Mouse (Mus musculus): ENCODE results near the gene Olfr1368.

- TF ChIP-seq CTCF (IDR thresholded peaks at IDR 0.05; ENCODE audit: extremely low read depth, insufficient read length, insufficient replicate concordance, low read depth, low read length) (no peak), POLR2A (IDR thresholded peaks at IDR 0.05; ENCODE audit: low read depth, low read length) (no peak)
These were observed 39.9 kb upstream of the Olfr1368 start for GRCm38 (mm10) chr13:21185521-21185920.

Data from small intestine, adult 2 months (tissue).